Mouse (Mus musculus) thymus, postnatal 36 days (tissue): Measurements from ENCODE around the gene Lsm12.

Source experiments
- DNase-seq, 2 experiments: peaks; one replicate each; pipeline ENCODE4 v3.0.0; 2022; ENCODE audit warnings: mixed read lengths in 2 of 2

The Lsm12 gene

DNA sequence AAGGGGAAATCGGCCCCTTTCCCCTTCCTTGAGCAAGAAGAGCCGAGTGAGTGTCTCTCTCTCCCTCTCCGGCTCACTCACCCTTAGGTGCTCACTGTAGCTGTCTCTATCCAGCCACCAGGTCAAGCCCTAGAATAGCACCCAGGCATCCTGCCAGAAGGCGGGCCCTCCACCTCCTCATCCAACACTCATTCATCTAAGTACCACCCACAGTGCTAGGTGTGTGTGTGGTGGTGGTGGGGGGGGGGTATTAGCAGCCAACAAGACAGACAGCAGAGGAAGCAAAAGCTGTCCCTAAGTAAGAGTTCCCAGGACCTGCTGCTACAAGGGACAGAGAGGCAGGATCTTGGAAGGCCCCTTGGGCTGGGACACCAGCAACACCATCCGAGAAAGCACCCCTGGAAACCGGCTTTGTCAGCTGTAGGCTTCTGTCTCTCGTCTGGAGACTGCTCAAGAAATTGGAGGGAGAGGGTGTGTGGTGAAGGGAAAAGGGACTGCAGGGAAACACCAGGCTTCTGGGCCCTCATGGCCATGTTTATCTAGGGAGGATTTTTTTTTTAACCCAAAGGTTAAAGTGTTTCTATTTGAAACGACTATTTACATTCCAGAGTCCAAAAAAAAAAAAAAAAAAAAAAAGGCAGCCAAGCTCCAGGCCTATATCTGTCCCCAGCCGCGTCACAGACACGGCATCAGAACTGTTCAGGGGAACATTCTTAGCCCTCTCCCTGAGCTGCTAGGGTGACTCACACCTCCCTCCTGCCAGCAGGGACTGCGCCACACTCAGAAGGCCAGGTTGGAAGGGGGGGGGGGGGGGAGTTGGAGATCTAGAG lies 31.2 kb upstream of the Lsm12 start:
- DNase-seq = no peak

- peak in 1 of 2 experiments; percentile 4 for DNase-seq
These were observed 30.4 kb upstream of the Lsm12 start for GRCm38 (mm10) chr11:102215511-102215910.

- peak in 1 of 2 experiments; percentile 2 for DNase-seq
These were observed 29.5 kb upstream of the Lsm12 start for GRCm38 (mm10) chr11:102214430-102215156.

- DNase-seq = no peak
These were observed 26.8 kb upstream of the Lsm12 start for GRCm38 (mm10) chr11:102211936-102212341.

DNA sequence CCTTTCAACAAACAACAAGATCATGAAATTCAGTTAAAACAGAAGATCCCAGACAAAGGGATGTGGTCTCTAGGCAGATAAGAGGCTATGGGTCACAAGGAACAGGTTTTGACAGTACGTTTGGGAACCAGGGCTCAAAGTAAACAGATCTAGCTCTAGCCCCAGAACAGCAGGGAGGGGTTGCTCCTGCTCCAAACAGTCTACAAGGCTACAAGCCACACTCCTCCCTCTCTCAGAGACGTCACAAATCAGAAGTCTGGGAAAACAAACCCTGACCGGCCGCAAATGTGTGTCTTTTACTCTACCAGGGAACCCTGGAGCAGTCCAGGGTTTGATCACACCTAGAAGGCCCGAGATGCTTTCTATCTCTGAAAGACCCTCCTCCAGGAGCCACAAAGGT lies 25.9 kb upstream of the Lsm12 start:
- DNase-seq = no peak

- no peak for DNase-seq
These were observed 25.1 kb upstream of the Lsm12 start for GRCm38 (mm10) chr11:102210185-102210584.

GRCm38 (mm10) chr11:102209742-102210141 lies 24.6 kb upstream of the Lsm12 start:
- peak; percentile 29 to 44 for DNase-seq

GRCm38 (mm10) chr11:102208846-102209245 lies 23.8 kb upstream of the Lsm12 start:
- DNase-seq = no peak

DNA sequence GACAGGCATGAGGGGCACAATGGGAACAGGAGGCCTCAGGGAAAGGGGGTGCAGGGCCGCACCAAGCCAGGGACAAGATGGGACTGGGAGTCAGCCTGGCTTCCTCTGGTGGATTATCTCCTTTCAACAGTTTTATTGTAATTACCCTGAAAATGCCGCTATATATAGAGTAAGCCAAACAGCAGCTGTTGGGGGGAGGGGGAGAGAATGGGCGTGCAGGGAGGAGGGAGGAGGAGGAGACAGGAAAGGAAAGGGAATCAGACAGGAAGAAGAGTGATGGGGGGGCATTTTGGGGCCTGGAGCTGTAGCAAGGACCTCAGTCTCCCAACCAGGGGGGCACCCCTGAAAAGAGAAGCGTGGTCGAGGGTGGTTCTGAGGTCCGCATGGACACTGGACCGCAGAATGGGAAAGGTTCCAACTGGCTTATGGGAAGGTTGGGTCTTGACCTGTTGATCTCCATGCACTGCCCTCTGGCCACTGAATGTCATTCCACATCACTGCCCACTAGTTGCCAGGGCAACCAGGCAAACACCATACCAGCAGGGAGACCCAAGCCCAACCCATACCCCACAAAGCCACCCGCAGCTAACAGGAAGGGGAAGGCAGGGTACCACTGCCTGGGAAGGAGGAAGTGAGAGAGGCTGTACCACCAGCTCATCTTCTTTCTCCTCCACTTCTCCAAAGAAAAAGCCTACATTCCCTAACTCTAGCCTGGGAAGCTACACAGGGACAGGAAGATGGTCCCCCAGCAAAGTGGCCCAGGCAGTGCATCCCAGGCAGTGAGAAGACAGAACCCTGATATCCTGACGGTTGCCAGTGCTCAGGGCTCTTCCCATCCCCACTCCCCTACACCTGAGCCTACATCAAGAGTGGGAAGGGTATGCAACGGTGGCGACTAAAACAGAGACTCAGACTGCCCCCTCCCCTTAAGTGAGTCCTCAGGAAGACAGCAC lies 23.0 kb upstream of the Lsm12 start:
- DNase-seq = no peak

- no peak for DNase-seq
These were observed 21.4 kb upstream of the Lsm12 start for GRCm38 (mm10) chr11:102206481-102206880.

- DNase-seq = no peak
These were observed 16.3 kb upstream of the Lsm12 start for GRCm38 (mm10) chr11:102201408-102201821.

DNA sequence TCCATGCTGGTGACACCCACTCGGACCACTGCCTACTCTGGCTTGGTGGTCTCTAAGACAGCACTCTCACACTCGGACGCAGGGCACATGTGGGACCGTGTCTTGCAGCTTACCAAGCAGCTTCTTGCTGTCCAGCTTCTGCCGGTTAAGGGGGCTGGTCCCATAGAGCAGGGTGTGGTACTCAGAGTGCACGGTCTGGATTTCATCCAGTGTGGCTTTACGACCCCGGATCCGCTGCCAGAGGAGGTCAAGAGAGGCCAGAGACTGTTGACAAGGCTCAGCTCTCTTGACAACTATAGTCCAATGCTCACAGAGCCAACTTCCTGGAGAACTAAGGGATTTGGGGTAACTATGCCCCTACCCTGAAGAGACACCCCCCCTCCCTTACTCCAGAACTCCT lies 14.8 kb upstream of the Lsm12 start:
- DNase-seq = no peak

- DNase-seq = no peak
These were observed 13.1 kb upstream of the Lsm12 start for GRCm38 (mm10) chr11:102198245-102198644.

DNA sequence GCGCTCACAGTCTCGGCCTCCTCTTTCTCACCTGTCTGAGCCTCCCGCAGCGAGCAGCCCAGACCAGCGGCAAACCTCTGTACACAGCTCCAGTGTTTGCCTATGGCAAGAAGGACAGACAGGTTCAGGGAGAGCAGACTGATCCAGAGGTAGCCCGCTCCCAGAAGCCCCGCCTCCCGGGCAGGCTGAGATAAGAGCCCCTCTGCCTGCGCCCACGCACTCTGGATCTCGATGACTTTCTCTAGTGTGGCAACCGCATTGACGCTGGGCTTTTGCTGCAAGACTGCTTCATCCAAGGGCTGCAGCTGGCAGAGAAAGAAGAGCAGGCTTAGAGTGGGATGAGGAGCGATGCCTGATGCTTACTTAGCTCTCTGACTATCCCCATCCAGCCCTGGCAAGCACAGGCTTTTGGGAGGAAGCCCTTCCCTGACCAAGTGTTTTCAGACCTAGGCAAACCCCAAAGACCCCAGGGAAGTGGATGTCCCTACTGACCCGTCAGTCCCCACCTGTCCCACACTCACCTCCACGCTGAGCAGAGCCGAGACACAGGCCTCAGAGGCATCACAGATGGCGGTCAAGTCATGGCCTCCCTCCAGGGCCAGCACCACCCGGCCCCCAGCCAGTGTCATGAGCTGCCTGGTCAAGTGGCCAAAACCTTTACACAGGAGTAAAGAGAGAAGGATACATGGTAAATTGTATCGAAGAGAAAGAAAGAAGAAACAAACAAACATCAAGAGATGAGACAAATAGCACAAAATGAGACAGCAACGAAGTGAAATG lies 11.1 kb upstream of the Lsm12 start:
- DNase-seq = no peak

GRCm38 (mm10) chr11:102193657-102194440 lies 8.8 kb upstream of the Lsm12 start:
- no peak for DNase-seq

DNA sequence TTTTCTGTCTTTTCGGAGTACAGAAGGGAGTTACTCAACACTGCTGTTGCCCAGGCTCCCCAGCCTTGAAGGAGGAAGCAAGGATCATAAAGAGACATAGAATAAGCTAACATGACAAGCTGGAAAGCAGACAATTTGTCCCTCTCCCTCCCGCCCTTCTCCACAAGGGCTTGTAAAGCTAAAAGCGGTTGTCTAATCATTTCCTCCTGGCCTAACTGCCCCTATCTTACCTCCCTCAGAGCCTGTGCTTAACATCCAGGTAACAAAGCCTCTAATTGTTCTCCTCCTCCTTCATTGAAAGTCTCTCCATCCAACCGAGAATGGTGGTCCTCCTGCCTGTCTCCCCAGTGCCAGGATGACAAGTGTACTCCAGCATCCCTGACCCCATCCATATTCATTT lies 5.8 kb upstream of the Lsm12 start:
- no peak for DNase-seq

DNA sequence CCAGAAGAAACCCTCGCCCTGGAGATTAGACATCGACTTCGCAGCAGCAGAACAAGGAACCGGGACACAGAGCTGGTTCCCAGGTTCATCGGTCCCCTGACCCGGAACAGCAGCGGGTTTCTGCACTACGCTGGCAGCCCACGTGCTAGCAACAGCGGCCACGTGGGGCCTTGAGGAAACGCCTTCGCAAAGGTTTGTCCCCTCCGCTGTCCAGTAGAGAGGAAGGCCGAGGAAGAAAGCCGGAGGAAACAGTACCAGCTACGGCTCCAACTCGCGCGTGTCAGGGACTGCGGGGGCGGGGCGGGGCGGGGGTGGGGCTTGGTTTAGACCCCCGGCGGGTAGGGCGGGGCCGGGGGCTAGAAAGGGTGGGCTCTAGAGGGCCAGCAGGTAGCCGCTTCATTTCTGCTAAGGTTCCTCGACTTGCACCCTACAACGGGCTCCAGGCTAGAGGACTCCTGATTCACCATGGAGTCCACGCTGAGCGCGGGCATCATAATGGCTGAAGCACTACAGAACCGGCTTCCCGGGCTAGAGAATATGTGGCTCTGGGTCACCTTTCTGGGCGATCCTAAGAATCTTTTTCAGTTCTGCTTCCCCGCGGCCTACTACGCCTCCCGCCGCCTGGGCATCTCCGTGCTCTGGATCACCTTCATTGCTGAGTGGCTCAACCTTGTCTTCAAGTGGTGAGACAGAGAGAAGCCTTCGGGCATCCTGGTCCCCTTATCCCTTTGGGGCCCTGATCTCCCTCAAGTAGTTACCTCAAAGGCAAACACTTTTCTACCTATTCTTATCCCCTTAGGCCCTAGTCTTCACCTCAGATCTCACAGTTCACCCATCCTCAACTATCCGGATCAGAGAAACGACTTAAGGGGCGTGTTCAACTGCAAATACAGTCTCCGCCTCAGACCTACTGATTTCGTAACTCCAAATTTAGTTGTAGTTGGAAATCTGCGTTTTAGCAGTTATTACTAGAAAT lies 4.7 kb upstream of the Lsm12 start, which contains the start of gene G6pc3:
Gene G6pc3, plus strand, starts transcription at position 160 of the 976 bp plus-strand sequence.
- DNase-seq = peak; percentile 67 to 76

GRCm38 (mm10) chr11:102188980-102189379 lies 3.9 kb upstream of the Lsm12 start:
- no peak for DNase-seq

DNA sequence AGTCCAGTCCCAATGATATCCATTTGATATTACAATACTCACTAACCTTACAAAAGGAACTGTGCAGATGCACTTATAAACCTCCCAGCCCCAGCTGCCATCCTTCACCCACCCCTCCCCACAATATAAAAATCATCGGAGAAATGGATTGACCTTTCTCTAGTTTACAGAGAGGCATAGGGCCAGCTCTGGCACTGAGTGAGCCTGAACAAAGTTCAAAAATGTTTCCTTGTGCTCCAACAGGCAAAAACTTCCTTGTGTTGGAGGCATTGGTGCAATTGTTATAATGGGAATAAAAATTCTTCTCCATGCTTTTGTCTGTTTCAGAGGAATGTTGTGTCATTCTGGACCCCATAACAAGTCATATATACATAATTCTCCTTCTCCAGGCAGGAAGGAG lies 1.1 kb upstream of the Lsm12 start:
- DNase-seq = no peak

- no peak for DNase-seq
These were observed 581 bp upstream of the Lsm12 start for GRCm38 (mm10) chr11:102185677-102186076.
